Mouse (Mus musculus) liver, adult 2 months (tissue): ENCODE results near the gene Ptprn2. TPM values are rescaled to one million over a fixed set of nuclear protein-coding genes. Genes with fewer than 3 reads are reported as not detected.

Experiments used
- DNase-seq: peaks from one replicate; pipeline ENCODE4 v3.0.0-alpha.2; 2011; ENCODE audit warnings: low read depth, low spot score; ENCODE audit errors: extremely low read depth
- H3K27ac ChIP-seq: fragments of 200-500 bp; replicated peaks from 2 replicates; pipeline ENCODE4 v1.5.1; 2012; ENCODE audit warnings: low read depth, mild to moderate bottlenecking, control low read depth, inconsistent platforms, low read length; ENCODE audit not compliant: insufficient read depth
- H3K27me3 ChIP-seq: fragments of 200-500 bp; 2 replicates; pipeline ENCODE4 v1.6.1; 2012; ENCODE audit warnings: mild to moderate bottlenecking, moderate library complexity, low read length, inconsistent platforms; ENCODE audit not compliant: control insufficient read depth, insufficient read depth
- H3K36me3 ChIP-seq: fragments of 200-500 bp; 2 replicates; pipeline ENCODE4 v1.6.1; 2012; ENCODE audit warnings: low read length, inconsistent platforms; ENCODE audit not compliant: control insufficient read depth, insufficient read depth
- H3K4me1 ChIP-seq: fragments of 200-500 bp; 2 replicates; pipeline ENCODE4 v1.6.1; 2011; ENCODE audit warnings: low read length; ENCODE audit not compliant: control insufficient read depth, insufficient read depth
- H3K4me3 ChIP-seq: fragments of 200-500 bp; 2 replicates; pipeline ENCODE4 v1.5.1; 2011; ENCODE audit warnings: low read depth, mild to moderate bottlenecking, control low read depth, low read length, moderate library complexity; ENCODE audit not compliant: insufficient read depth
- H3K79me2 ChIP-seq: fragments of 200-500 bp; 2 replicates; pipeline ENCODE4 v1.6.1; 2012; ENCODE audit warnings: inconsistent platforms, mild to moderate bottlenecking, low read length, moderate library complexity; ENCODE audit not compliant: control insufficient read depth, insufficient read depth
- H3K9ac ChIP-seq: fragments of 200-500 bp; 2 replicates; pipeline ENCODE4 v1.6.1; 2012; ENCODE audit warnings: low read depth, mild to moderate bottlenecking, control low read depth, inconsistent platforms, low read length
- CTCF ChIP-seq: fragments of 200-500 bp; IDR thresholded peaks from 2 replicates; pipeline ENCODE4 v1.5.1; 2011; ENCODE audit warnings: low read depth, low read length, control low read depth
- POLR2A ChIP-seq: fragments of 200-500 bp; IDR thresholded peaks from 2 replicates; pipeline ENCODE4 v1.6.1; 2011; ENCODE audit warnings: low read length, control low read depth; ENCODE audit not compliant: insufficient read depth; ENCODE audit errors: extremely low read depth
- WGBS: fragments of 180-500 bp; shearing (Covaris S2); methylation state at CpG from one replicate; pipeline ENCODE4 v1.1.7; 2018; 5-methylcytosine and 5-hydroxymethylcytosine counted together
- polyA plus RNA-seq: library from polyadenylated mRNA; depleted of rRNA; stranded (reverse); fragments of >200 nt; gene quantifications from 2 replicates; pipeline ENCODE4 v1.2.3, GENCODE M21; 2012
- total RNA-seq: library from RNA; depleted of rRNA; stranded (reverse); fragments of >200 nt; gene quantifications from 2 replicates; pipeline ENCODE4 v1.2.3, GENCODE M21; 2014

The Ptprn2 gene
- total and polyA plus RNA-seq, 2 experiments, result 0.06 TPM; not detected in 1

DNA sequence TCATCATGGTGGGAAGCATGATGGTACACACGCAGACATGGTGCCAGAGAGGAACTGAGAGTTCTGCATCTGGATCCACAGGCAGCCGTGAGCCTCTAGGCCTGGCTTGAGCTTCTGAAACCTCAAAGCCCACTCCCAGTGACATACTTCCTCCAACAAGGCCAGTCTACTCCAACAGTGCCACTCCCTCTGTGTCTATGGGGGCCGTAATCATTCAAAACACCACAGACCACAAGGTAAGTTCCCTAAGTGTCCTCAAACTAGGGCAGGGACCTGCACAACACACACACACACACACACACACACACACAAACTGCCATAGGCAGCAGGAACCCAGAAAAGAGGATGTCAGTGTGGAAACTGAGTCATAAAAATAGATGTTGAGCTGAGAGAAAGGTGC lies 813.6 kb downstream of the Ptprn2 start:
- 0 out of 2 replicates have a peak, but pooled peaks cover 2% of the 10 kb centered on the region for H3K27me3 ChIP-seq
- H3K36me3 ChIP-seq, result no peaks in the 10 kb centered on the region
- no peak for DNase-seq
- no peak overlapping the region for H3K27ac ChIP-seq
- H3K4me3 ChIP-seq, result no peak overlapping the region
- no peaks in the 10 kb centered on the region for H3K79me2 ChIP-seq
- TF ChIP-seq CTCF (no peak), POLR2A (no peak)
- H3K9ac ChIP-seq, result no peak overlapping the region
- 83% methylated on average over 3 of the region's 3 CpGs for WGBS
- no peaks in the 10 kb centered on the region for H3K4me1 ChIP-seq

DNA sequence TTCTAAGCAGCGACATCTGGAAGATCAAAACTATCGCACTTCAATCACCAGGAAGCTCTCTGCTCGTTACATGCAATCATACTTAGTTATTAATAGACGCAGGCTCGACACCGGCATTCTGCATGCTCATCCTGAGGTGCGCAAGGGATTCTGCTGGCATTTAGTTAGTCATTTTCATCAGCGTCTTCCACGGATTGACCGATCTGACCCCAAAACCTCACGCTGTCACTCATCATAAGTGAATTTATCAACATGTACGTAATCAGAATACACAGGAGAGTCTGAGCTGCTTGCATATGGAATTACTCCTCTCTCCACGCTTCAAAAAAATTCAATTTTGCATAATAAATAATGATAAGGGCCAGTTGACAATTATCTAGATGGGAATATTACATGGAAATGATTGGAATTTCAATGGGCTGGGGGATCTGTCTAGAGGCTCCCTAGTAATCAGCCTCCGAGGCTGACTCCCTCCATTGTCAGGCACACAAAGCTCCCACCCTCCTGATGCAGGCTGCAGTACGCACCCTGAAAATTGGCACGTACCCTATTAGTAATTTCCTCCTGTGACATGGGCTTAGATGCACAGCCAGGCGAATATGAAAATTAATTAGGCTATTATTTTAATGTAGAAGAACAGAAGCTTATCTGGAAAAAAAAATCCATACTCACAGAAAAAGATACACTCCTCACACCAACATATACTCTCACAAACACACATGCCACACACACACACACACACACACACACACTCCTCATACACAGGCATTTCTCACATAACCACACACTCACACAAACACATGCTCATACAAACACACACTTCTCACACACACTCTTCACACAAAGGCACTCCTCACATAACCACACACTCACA lies 819.5 kb downstream of the Ptprn2 start:
- H3K27me3 ChIP-seq, result 0 out of 2 replicates have a peak, but pooled peaks cover 2% of the 10 kb centered on the region
- no peaks in the 10 kb centered on the region for H3K36me3 ChIP-seq
- no peaks in the 10 kb centered on the region for H3K4me1 ChIP-seq
- no peak for TF ChIP-seq CTCF
- TF ChIP-seq POLR2A, result no peak
- no peak overlapping the region for H3K4me3 ChIP-seq
- WGBS, result 86% methylated on average over 17 of the region's 17 CpGs
- H3K27ac ChIP-seq, result no peak overlapping the region
- no peak for DNase-seq
- no peaks in the 10 kb centered on the region for H3K79me2 ChIP-seq
- H3K9ac ChIP-seq, result no peak overlapping the region

DNA sequence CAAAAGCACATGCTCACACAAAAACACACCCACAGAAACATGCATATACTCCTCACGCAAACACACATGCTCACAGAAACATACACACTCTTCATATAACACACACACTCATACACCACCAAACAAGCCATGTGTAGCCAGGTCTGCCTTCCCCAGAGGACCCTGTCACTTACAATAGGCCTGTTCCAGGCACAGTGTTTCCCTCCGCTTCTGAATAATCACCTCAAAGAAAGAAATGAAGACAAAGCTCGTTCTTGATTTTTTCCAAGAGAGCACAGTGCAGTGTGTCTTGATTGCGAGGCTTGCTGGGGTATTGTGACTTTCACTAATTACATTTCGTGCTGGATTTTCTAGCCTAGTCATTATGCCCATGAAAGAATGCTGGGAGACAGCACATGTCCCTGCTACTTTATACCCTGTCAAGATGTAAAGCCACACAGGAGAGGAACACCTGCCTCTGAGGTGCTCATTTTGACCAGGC lies 820.1 kb downstream of the Ptprn2 start:
- 85% methylated on average over 5 of the region's 5 CpGs for WGBS
- Histone ChIP-seq H3K36me3 (no peaks in the 10 kb centered on the region), H3K4me1 (no peaks in the 10 kb centered on the region), H3K27ac (no peak overlapping the region), H3K79me2 (no peaks in the 10 kb centered on the region), H3K4me3 (no peak overlapping the region), H3K27me3 (0 out of 2 replicates have a peak, but pooled peaks cover 2% of the 10 kb centered on the region), H3K9ac (no peak overlapping the region)
- no peak for TF ChIP-seq POLR2A
- DNase-seq, result no peak

DNA sequence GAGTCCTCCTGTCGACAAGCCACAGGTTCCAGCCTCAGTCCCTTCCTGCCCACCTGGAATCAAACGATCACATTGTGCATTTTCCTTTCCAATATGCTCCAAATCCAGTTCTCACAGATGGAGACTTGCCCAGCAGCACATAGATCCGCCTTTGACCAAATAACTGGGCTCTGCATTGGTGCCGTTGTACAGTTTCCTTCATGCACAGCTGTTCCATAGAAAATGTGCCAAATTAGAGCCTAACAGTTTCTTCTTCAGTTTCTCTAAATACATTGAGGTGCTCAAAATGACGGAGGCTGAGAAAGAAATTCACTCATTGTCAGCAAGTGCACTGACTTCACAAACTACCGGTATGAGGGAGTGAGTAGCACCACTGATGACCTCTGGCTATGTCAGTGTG lies 826.6 kb downstream of the Ptprn2 start:
- 72% methylated on average over 6 of the region's 6 CpGs for WGBS

DNA sequence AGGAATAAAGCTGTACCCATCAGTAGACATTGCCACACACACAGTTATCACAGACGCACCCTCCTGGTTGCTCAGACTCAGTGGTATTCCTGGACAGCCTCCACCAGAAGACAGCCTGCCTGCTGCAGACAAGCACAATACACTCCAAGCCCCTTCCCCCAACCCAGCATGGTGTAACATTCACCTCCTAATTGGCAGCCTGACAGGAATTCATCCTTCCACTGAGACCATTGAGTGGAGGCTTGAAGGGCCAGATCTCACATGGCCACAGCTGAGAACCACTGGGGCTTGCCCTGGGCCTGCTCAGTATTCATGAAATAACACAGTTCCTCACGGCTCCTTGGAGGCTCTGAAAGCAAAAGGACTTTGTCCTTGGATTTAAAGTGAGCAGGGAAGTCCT lies 829.5 kb downstream of the Ptprn2 start:
- TF ChIP-seq CTCF (no peak), POLR2A (no peak)
- 65% methylated on average over 2 of the region's 2 CpGs for WGBS
- Histone ChIP-seq H3K4me3 (no peak overlapping the region), H3K36me3 (no peaks in the 10 kb centered on the region), H3K9ac (no peak overlapping the region), H3K27ac (no peak overlapping the region), H3K4me1 (no peaks in the 10 kb centered on the region), H3K27me3 (no peaks in the 10 kb centered on the region), H3K79me2 (no peaks in the 10 kb centered on the region)
- DNase-seq, result no peak

More for the DNA sequence above, 826.6 kb downstream of the Ptprn2 start:
- TF ChIP-seq POLR2A, result no peak
- no peak for TF ChIP-seq CTCF
- Histone ChIP-seq H3K9ac (no peak overlapping the region), H3K27ac (no peak overlapping the region), H3K4me3 (no peak overlapping the region), H3K4me1 (no peaks in the 10 kb centered on the region), H3K79me2 (no peaks in the 10 kb centered on the region), H3K27me3 (no peaks in the 10 kb centered on the region), H3K36me3 (no peaks in the 10 kb centered on the region)
- no peak for DNase-seq

DNA sequence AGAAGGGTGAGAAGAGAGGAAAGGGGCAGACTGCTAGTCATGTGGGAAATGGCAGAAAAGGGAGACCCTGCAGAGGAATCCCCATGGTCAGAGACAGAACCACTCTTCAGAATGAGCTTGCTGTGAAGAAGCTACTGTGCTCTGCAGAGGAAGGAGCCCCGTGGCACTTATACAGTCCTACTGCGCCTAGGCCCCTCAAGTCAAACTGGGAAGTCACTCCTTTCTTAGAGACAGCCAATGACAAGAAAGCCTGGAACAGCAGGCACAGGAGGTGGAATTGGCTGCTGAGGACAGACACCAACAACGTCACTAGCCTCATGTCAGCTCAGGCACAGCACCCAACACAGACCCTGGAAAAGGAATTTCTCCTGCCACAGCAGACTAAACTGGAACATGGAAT lies 830.1 kb downstream of the Ptprn2 start:
- 71% methylated on average over 3 of the region's 3 CpGs for WGBS
- DNase-seq, result no peak
- H3K4me1 ChIP-seq, result no peaks in the 10 kb centered on the region
- H3K27ac ChIP-seq, result no peak overlapping the region
- no peaks in the 10 kb centered on the region for H3K79me2 ChIP-seq
- H3K4me3 ChIP-seq, result no peak overlapping the region
- no peaks in the 10 kb centered on the region for H3K36me3 ChIP-seq
- no peaks in the 10 kb centered on the region for H3K27me3 ChIP-seq
- TF ChIP-seq CTCF, result no peak
- TF ChIP-seq POLR2A, result no peak
- H3K9ac ChIP-seq, result no peak overlapping the region
